Mouse (Mus musculus): ENCODE results near the gene Dusp2. TPM values are rescaled to one million over a fixed set of nuclear protein-coding genes. Genes with fewer than 3 reads are reported as not detected.

Dusp2 gene
- polyA plus RNA-seq, 1 experiment from 2014 or later, result 11.6 TPM

GRCm38 (mm10) chr2:127310246-127310645 is 25.7 kb upstream of the Dusp2 start:
- Histone ChIP-seq H3K4me1 (replicated peaks) (0 out of 2 replicates have a peak, but pooled peaks cover 9% of the 10 kb centered on the region), H3K9ac (no peak overlapping the region), H3K4me2 (no peak overlapping the region), H3K36me3 (no peaks in the 10 kb centered on the region), H3K9me3 (replicated peaks) (peaks cover 2% of the 10 kb centered on the region; the same call in 1 of the 2 replicates), H3K27ac (no peak overlapping the region), H3K4me3 (no peak overlapping the region), H3K27me3 (no peaks in the 10 kb centered on the region)
- 34% methylated on average over 2 of the region's 2 CpGs for WGBS
- no peak for ATAC-seq (replicated peaks; ENCODE audit: insufficient number of reproducible peaks, insufficient read depth, low FRiP score, low read depth)

DNA sequence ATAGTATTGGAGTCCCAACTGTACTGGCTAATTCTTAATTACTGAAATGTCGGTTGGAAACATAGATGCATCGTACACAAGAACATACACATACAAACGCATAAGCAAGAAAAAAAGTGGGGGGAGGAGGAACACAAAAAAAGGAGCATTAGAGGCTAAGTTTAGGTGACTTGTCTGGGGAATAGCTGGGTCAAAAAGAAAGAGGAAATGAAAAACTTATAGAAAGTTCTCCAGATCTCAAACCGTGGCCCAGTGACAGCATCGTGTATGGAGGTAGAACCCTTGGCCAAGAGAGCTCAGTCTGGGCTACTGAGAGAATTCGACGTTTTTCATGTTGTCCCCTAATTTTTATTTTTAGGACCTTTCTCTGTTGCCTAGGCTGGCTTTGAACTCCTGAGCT is 25.3 kb upstream of the Dusp2 start:
- peaks cover 2% of the 10 kb centered on the region; the same call in 1 of the 2 replicates for H3K9me3 ChIP-seq (replicated peaks)
- 0 out of 2 replicates have a peak, but pooled peaks cover 9% of the 10 kb centered on the region for H3K4me1 ChIP-seq (replicated peaks)
- H3K27ac ChIP-seq, result no peak overlapping the region
- H3K36me3 ChIP-seq, result no peaks in the 10 kb centered on the region
- H3K4me3 ChIP-seq, result no peak overlapping the region
- 85% methylated on average over 7 of the region's 7 CpGs for WGBS
- ATAC-seq (replicated peaks; ENCODE audit: insufficient number of reproducible peaks, insufficient read depth, low FRiP score, low read depth), result no peak
- no peak overlapping the region for H3K4me2 ChIP-seq
- no peaks in the 10 kb centered on the region for H3K27me3 ChIP-seq
- H3K9ac ChIP-seq, result no peak overlapping the region

DNA sequence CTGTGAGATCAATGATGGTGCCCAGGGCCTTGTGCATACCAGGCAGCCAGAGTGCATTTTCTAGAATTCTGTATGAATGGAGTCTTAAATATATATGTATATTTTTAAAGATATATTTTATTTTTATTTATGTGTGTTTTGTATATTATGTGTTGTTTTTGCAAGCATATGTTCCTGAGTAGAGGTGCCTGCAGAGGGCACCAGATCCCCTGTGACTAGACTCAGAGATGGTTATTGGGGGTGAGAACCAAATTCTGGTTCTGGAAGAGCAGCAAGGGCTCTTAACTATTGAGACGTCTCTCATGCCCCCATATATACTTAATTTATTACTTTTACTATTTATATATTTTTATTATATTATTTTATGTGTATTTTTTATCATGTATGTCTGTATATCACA is 24.8 kb upstream of the Dusp2 start:
- no peak overlapping the region for H3K9ac ChIP-seq
- H3K4me1 ChIP-seq (replicated peaks), result 0 out of 2 replicates have a peak, but pooled peaks cover 9% of the 10 kb centered on the region
- no peaks in the 10 kb centered on the region for H3K27me3 ChIP-seq
- H3K27ac ChIP-seq, result no peak overlapping the region
- no peaks in the 10 kb centered on the region for H3K36me3 ChIP-seq
- no peak overlapping the region for H3K4me3 ChIP-seq
- H3K9me3 ChIP-seq (replicated peaks), result peaks cover 2% of the 10 kb centered on the region; the same call in 1 of the 2 replicates
- ATAC-seq (replicated peaks; ENCODE audit: insufficient number of reproducible peaks, insufficient read depth, low FRiP score, low read depth), result no peak
- H3K4me2 ChIP-seq, result no peak overlapping the region
- 79% methylated on average over 1 of the region's 1 CpGs for WGBS

DNA sequence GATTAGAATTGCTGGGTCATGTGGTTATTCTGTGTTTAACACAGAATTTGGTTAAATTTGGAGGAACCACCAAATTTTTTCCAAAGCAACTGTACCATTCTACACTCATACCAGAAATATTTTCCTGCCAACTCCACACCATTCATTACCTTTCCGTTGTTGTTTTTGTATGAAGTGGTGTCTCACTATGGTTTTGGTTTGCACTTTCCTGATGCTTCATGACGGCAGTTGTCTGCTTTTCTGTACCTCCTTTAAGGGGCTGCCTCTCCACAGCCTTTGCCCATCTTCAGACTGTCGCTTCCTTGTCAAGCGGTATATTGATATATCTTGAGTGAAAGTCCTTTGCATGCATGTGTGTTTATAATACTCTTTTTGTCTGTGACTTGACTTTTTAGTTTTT is 23.2 kb upstream of the Dusp2 start:
- H3K27me3 ChIP-seq, result no peaks in the 10 kb centered on the region
- ATAC-seq (replicated peaks; ENCODE audit: insufficient number of reproducible peaks, insufficient read depth, low FRiP score, low read depth), result no peak
- peaks cover 9% of the 10 kb centered on the region; the same call in 1 of the 2 replicates for H3K4me1 ChIP-seq (replicated peaks)
- no peak overlapping the region for H3K4me2 ChIP-seq
- H3K27ac ChIP-seq, result no peak overlapping the region
- H3K4me3 ChIP-seq, result no peak overlapping the region
- H3K9me3 ChIP-seq (replicated peaks), result peaks cover 2% of the 10 kb centered on the region; the same call in 1 of the 2 replicates
- H3K36me3 ChIP-seq, result no peaks in the 10 kb centered on the region
- 88% methylated on average over 4 of the region's 4 CpGs for WGBS
- H3K9ac ChIP-seq, result no peak overlapping the region

DNA sequence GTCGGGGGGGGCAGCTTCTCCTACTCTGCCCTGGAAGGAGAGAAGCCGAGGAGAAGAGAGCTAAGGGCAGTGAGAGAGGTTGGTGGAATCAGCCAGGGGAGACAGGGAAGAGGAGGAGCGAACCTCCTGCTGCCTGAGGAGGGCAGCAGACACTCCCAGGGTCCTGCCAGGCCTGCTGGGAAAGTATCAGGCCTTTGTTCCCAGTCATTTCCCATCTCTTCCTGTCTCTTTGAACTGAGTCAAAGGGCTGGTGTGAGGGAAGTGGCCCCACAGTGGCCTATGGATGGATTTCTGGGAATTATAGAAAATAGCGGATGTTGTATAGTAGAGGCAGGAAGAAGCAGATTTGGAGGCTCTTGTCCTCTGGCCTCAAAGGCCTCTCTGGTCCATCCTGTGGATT is 22.1 kb upstream of the Dusp2 start:
- Histone ChIP-seq H3K27me3 (no peaks in the 10 kb centered on the region), H3K36me3 (no peaks in the 10 kb centered on the region), H3K4me2 (no peak overlapping the region), H3K4me3 (no peak overlapping the region), H3K9ac (no peak overlapping the region), H3K4me1 (replicated peaks) (peaks cover 9% of the 10 kb centered on the region; the same call in 1 of the 2 replicates), H3K27ac (peak overlapping the region; percentile 83), H3K9me3 (replicated peaks) (peaks cover 2% of the 10 kb centered on the region; the same call in 1 of the 2 replicates)
- peak; percentile 50 for ATAC-seq (replicated peaks; ENCODE audit: insufficient number of reproducible peaks, insufficient read depth, low FRiP score, low read depth)
- WGBS, result 40% methylated on average over 4 of the region's 4 CpGs

DNA sequence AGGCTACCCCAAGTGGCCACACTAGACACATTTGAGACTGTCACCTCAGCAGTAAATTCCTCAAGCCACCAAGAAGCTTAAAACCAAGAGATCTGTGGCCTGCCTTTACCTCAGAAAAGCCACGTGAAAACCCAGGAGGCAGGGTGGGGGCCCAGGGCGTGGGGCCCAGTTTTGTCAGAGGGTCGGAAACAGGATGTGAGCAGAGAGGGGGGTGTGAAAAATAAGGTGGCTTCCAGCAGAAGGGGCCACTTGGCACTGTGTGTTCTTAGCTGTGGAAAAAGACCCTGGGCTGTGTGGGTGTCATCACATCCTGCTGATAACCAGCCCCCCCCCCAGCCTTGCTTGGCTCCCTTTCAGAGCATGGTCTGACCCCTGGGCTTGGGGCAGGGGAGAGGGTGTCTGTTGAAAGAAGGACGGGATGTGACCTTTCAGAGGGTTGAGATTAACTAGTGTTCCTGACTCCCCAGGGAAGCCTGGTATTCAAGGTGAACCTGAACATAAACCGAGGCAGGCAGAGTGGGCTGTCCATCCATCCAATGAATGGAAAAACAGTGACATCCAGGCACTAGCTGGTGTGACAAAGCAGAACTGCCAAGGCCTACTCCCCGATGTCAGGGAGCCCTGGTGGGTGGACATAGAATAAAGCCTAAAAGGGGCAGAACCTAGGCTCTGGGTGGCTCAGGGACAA is 21.3 kb upstream of the Dusp2 start:
- no peak overlapping the region for H3K9ac ChIP-seq
- no peaks in the 10 kb centered on the region for H3K36me3 ChIP-seq
- peak; percentile 67 for ATAC-seq (replicated peaks; ENCODE audit: insufficient number of reproducible peaks, insufficient read depth, low FRiP score, low read depth)
- peaks cover 9% of the 10 kb centered on the region; the same call in 1 of the 2 replicates for H3K4me1 ChIP-seq (replicated peaks)
- peak overlapping the region; percentile 83 for H3K27ac ChIP-seq
- no peak overlapping the region for H3K4me3 ChIP-seq
- no peak overlapping the region for H3K4me2 ChIP-seq
- peaks cover 2% of the 10 kb centered on the region; the same call in 1 of the 2 replicates for H3K9me3 ChIP-seq (replicated peaks)
- H3K27me3 ChIP-seq, result no peaks in the 10 kb centered on the region
- WGBS, result 37% methylated on average over 6 of the region's 6 CpGs

DNA sequence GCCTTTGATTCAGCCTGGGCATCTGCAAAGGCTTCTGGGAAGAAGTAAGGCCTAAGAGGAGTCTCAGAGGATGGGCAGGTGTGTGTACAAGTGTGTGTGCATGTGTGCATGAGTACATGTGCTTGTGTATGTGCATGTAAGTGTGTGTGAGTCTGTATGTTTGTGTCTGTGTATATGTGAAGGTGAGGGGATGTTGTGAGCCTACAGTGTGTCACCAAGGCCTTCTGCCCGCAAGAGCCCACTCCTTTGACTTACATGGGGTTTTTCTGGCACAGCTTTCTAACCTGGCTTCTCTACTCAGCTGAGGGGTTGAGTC is 20.8 kb upstream of the Dusp2 start:
- peaks cover 9% of the 10 kb centered on the region; the same call in 1 of the 2 replicates for H3K4me1 ChIP-seq (replicated peaks)
- WGBS, result 89% methylated on average over 1 of the region's 1 CpGs
- peak overlapping the region; percentile 83 for H3K27ac ChIP-seq
- H3K36me3 ChIP-seq, result no peaks in the 10 kb centered on the region
- no peak overlapping the region for H3K4me2 ChIP-seq
- H3K9ac ChIP-seq, result no peak overlapping the region
- H3K27me3 ChIP-seq, result no peaks in the 10 kb centered on the region
- no peak for ATAC-seq (replicated peaks; ENCODE audit: insufficient number of reproducible peaks, insufficient read depth, low FRiP score, low read depth)
- peaks cover 2% of the 10 kb centered on the region; the same call in 1 of the 2 replicates for H3K9me3 ChIP-seq (replicated peaks)
- no peak overlapping the region for H3K4me3 ChIP-seq

- peaks cover 2% of the 10 kb centered on the region; the same call in 1 of the 2 replicates for H3K9me3 ChIP-seq (replicated peaks)
- H3K4me3 ChIP-seq, result no peak overlapping the region
- no peak overlapping the region for H3K27ac ChIP-seq
- ATAC-seq (replicated peaks; ENCODE audit: insufficient number of reproducible peaks, insufficient read depth, low FRiP score, low read depth), result no peak
- no peak overlapping the region for H3K9ac ChIP-seq
- peaks cover 9% of the 10 kb centered on the region; the same call in 1 of the 2 replicates for H3K4me1 ChIP-seq (replicated peaks)
- no peak overlapping the region for H3K4me2 ChIP-seq
- H3K36me3 ChIP-seq, result no peaks in the 10 kb centered on the region
- 73% methylated on average over 5 of the region's 5 CpGs for WGBS
- no peaks in the 10 kb centered on the region for H3K27me3 ChIP-seq
Measured at GRCm38 (mm10) chr2:127316431-127316830, 19.5 kb upstream of the Dusp2 start.

GRCm38 (mm10) chr2:127318136-127318535 is 17.8 kb upstream of the Dusp2 start:
- no peak overlapping the region for H3K4me3 ChIP-seq
- ATAC-seq (replicated peaks; ENCODE audit: insufficient number of reproducible peaks, insufficient read depth, low FRiP score, low read depth), result no peak
- 77% methylated on average over 4 of the region's 4 CpGs for WGBS

GRCm38 (mm10) chr2:127319071-127319470 is 16.9 kb upstream of the Dusp2 start:
- ATAC-seq (replicated peaks; ENCODE audit: insufficient number of reproducible peaks, insufficient read depth, low FRiP score, low read depth), result no peak
- no peak overlapping the region for H3K4me2 ChIP-seq
- 55% methylated on average over 4 of the region's 4 CpGs for whole genome bisulfite sequencing
- H3K27me3 ChIP-seq, result no peaks in the 10 kb centered on the region
- no peaks in the 10 kb centered on the region for H3K9me3 ChIP-seq (replicated peaks)
- H3K4me3 ChIP-seq, result no peak overlapping the region
- H3K27ac ChIP-seq, result no peak overlapping the region
- no peak overlapping the region for H3K9ac ChIP-seq
- H3K36me3 ChIP-seq, result no peaks in the 10 kb centered on the region
- H3K4me1 ChIP-seq (replicated peaks), result peaks cover 7% of the 10 kb centered on the region; the same call in 1 of the 2 replicates

More at GRCm38 (mm10) chr2:127318136-127318535, 17.8 kb upstream of the Dusp2 start:
- no peak overlapping the region for H3K9ac ChIP-seq
- H3K36me3 ChIP-seq, result no peaks in the 10 kb centered on the region
- no peaks in the 10 kb centered on the region for H3K9me3 ChIP-seq (replicated peaks)
- no peak overlapping the region for H3K4me2 ChIP-seq
- H3K27ac ChIP-seq, result no peak overlapping the region
- peaks cover 9% of the 10 kb centered on the region; the same call in 1 of the 2 replicates for H3K4me1 ChIP-seq (replicated peaks)
- no peaks in the 10 kb centered on the region for H3K27me3 ChIP-seq

DNA sequence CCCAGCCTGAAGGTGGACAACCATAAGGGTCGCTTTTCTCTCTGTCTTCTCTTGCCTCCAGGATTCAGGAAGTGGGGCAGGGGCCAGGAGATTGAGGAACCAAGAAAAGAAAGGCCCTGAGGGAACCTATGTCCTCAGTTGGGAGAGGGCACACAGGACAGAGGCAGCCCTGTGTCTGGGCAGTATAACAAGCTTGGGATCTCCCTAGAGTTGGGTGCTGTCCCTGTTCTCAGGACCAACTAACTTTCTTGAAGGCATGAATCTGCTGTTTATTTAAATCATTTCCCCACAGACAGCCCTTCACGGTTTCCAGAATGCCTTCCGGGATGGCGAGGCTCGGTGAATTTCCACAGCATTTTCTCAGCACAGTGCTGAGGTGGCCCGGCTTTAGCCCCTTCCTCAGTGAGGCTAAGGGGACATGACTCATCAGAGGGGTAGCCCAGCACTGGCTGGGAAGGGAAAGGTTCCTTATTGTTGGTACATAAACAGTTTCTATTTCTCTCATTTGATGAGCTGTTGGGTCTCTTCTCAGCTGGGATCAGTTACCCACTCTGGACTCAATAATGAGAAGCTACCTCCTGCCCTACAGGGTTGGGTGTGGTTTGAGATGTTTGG is 13.2 kb upstream of the Dusp2 start:
- no peak for ATAC-seq (replicated peaks; ENCODE audit: insufficient number of reproducible peaks, insufficient read depth, low FRiP score, low read depth)
- H3K4me3 ChIP-seq, result no peak overlapping the region
- H3K9ac ChIP-seq, result no peak overlapping the region
- 61% methylated on average over 6 of the region's 6 CpGs for WGBS
- H3K36me3 ChIP-seq, result no peaks in the 10 kb centered on the region
- H3K27ac ChIP-seq, result no peak overlapping the region
- H3K27me3 ChIP-seq, result no peaks in the 10 kb centered on the region
- H3K4me2 ChIP-seq, result no peak overlapping the region
- no peaks in the 10 kb centered on the region for H3K4me1 ChIP-seq (replicated peaks)
- H3K9me3 ChIP-seq (replicated peaks), result no peaks in the 10 kb centered on the region
